Mouse (Mus musculus) forebrain, embryonic 12.5 days (tissue): Measurements from ENCODE around the gene Tnpo2. TPM values are rescaled to one million over a fixed set of nuclear protein-coding genes. Genes with fewer than 3 reads are reported as not detected.

Source experiments
- ATAC-seq: fragments of 200-750 bp; cut with Nextera tagmentation; 2 replicates; pipeline ENCODE4 v1.8.0; 2017; ENCODE audit warnings: moderate TSS enrichment; ENCODE audit not compliant: low FRiP score
- H3K27ac ChIP-seq: fragments of 300-500 bp; sonication (generic); 2 replicates; pipeline ENCODE4 v1.5.1; 2016; ENCODE audit warnings: mild to moderate bottlenecking
- H3K27me3 ChIP-seq: fragments of 300-500 bp; sonication (generic); 2 replicates; pipeline ENCODE4 v1.6.1; 2016; ENCODE audit warnings: mild to moderate bottlenecking
- H3K36me3 ChIP-seq: fragments of 300-500 bp; sonication (generic); replicated peaks from 2 replicates; pipeline ENCODE4 v1.6.1; 2016; ENCODE audit warnings: mild to moderate bottlenecking
- H3K4me1 ChIP-seq: fragments of 300-500 bp; sonication (generic); 2 replicates; pipeline ENCODE4 v1.6.1; 2016
- H3K4me2 ChIP-seq: fragments of 300-500 bp; sonication (generic); 2 replicates; pipeline ENCODE4 v1.6.1; 2016; ENCODE audit warnings: mild to moderate bottlenecking, moderate library complexity
- H3K4me3 ChIP-seq: fragments of 300-500 bp; sonication (generic); replicated peaks from 2 replicates; pipeline ENCODE4 v1.5.1; 2016; ENCODE audit warnings: mild to moderate bottlenecking
- H3K9ac ChIP-seq: fragments of 300-500 bp; sonication (generic); 2 replicates; pipeline ENCODE4 v1.6.1; 2016; ENCODE audit warnings: mild to moderate bottlenecking
- H3K9me3 ChIP-seq: fragments of 300-500 bp; sonication (generic); 2 replicates; pipeline ENCODE4 v1.6.1; 2016
- WGBS: fragments of 180-500 bp; shearing (Covaris S2); methylation state at CpG from one replicate; pipeline ENCODE4 v1.1.7; 2016; 5-methylcytosine and 5-hydroxymethylcytosine counted together
- polyA plus RNA-seq: library from polyadenylated mRNA; unstranded; fragments of >200 nt; fragmentation: Nextera tagmentation; extraction: Ambion mirVana; gene quantifications from 2 replicates; pipeline ENCODE4 v1.2.1, GENCODE M21; 2016

The Tnpo2 gene
- polyA plus RNA-seq, 1 experiment from 2014 or later = 45.1 TPM

DNA sequence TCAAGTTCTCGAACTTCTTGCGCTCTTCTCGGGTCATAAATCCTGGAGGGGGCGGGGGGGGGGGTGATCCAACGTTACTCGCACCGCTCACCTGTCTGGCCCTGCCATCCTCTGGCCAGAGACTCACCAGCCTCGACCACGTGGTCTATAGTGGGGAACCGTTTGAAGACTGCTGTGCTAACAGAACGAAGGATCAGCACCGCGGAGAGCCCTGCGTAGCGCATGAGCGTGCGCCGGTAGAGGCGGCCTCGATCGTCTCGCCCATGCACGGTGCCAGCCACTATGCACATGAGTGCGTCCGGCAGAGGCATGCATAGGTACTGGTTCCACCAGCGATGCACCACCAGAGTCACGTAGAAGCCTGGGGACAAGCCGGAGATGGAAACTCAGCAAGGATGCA lies 25.5 kb upstream of the Tnpo2 start:
- H3K4me1 ChIP-seq = peaks cover 6% of the 10 kb centered on the region
- no peak overlapping the region for H3K9ac ChIP-seq
- no peak overlapping the region for H3K4me3 ChIP-seq
- no peak for ATAC-seq
- no peak overlapping the region for H3K4me2 ChIP-seq
- no peak overlapping the region for H3K27ac ChIP-seq
- 21% methylated on average over 28 of the region's 28 CpGs for WGBS
- no peaks in the 10 kb centered on the region for H3K36me3 ChIP-seq
- peaks cover 74% of the 10 kb centered on the region for H3K27me3 ChIP-seq
- 0 out of 2 replicates have a peak, but pooled peaks cover 5% of the 10 kb centered on the region for H3K9me3 ChIP-seq

DNA sequence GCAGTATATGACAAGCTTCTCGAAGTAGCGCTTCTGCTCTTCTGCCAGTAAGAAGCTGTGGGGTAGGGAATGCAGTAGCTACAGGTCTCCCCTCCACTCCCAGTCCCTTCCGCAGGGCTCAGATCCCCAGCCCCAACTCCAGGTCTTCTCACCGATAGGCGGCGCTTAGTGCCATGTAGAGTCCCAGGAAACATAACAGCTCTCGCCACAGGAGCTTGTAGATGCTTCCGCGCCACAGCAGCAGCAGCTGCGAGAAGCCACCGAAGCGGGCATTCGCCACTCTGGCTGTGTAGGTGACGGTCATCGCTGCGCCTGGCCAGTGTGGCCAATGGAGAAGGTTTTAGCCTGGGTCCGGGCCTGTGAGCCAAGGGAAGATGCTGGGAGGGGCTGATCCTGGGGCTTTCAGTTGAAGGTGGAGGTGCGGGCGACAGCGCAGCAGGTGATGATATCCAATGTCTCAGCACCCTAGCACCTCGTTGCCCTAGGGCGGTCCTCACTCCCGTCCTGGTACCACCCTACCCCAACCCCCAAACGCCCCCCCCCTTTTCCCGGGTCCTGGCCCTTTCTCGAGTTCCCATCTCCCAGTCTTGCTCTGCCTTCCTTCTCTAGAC lies 23.4 kb upstream of the Tnpo2 start:
- Histone ChIP-seq H3K9me3 (0 out of 2 replicates have a peak, but pooled peaks cover 5% of the 10 kb centered on the region), H3K27me3 (peaks cover 60% of the 10 kb centered on the region), H3K4me1 (peaks cover 6% of the 10 kb centered on the region), H3K36me3 (peaks cover 12% of the 10 kb centered on the region), H3K9ac (peak overlapping the region; percentile 59), H3K4me2 (peak overlapping the region; percentile 76), H3K4me3 (peak overlapping the region; percentile 37), H3K27ac (no peak overlapping the region)
- WGBS = 6% methylated on average over 25 of the region's 26 CpGs
- peak; percentile 79; the same call in 1 of the 2 replicates for ATAC-seq

DNA sequence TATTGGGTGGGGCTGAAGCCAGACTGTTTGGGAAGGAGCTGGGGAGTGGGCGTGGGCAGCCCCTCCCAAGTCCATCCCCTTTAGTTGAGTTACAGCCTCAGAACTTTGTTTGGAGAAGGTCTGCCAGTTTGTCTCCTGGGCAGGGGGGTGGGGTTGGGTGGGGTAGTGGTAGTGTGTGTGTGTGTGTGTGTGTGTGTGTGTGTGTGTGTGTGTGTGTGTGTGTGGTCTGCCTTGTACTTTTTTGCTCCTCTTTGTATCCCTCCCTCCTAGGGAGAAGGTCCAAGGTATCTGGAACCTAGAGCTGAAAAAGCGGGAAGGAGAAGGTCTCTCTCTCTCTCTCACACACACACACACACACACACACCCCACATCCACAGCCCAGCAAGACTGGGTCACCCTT lies 22.3 kb upstream of the Tnpo2 start, which contains the start of gene Best2:
Gene Best2 (minus strand): TSS at position 101 of the 400 bp plus-strand sequence.
- Histone ChIP-seq H3K9ac (peak within 1 kb of the TSS; percentile 59), H3K9me3 (0 out of 2 replicates have a peak, but pooled peaks cover under 1% of the 10 kb centered on the region), H3K27ac (no peak within 1 kb of the TSS), H3K4me2 (peak within 1 kb of the TSS; percentile 76), H3K4me3 (peak within 1 kb of the TSS; percentile 37), H3K27me3 (peaks cover 50% of the 10 kb centered on the region), H3K4me1 (peaks cover 6% of the 10 kb centered on the region), H3K36me3 (peaks cover 23% of the 10 kb centered on the region)
- 61% methylated on average over 1 of the region's 2 CpGs for WGBS
- ATAC-seq = no peak

DNA sequence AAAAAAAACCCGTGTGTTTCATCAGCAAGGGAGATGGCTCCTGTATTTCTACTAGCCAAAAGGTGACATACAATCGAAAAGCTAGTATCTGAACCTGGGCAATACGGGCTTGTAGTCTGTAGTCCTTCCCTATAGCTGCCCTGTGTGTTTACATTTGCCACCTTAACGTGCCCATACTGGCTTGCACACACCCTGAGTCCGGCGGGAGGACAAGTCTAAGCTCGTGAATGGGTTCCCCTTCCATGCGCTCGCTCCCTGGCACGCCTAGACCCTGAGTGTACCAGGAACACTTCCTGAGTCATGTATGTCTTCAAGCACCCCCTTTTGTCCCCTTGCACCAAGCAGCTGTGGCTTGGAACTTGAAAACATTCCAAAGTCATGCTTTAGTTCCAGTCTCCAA lies 20.0 kb upstream of the Tnpo2 start:
- Histone ChIP-seq H3K27me3 (peaks cover 34% of the 10 kb centered on the region), H3K36me3 (peaks cover 46% of the 10 kb centered on the region), H3K9me3 (no peaks in the 10 kb centered on the region), H3K4me2 (no peak overlapping the region), H3K27ac (no peak overlapping the region), H3K4me3 (no peak overlapping the region), H3K4me1 (peaks cover 6% of the 10 kb centered on the region), H3K9ac (no peak overlapping the region)
- WGBS = 72% methylated on average over 10 of the region's 10 CpGs
- no peak for ATAC-seq

DNA sequence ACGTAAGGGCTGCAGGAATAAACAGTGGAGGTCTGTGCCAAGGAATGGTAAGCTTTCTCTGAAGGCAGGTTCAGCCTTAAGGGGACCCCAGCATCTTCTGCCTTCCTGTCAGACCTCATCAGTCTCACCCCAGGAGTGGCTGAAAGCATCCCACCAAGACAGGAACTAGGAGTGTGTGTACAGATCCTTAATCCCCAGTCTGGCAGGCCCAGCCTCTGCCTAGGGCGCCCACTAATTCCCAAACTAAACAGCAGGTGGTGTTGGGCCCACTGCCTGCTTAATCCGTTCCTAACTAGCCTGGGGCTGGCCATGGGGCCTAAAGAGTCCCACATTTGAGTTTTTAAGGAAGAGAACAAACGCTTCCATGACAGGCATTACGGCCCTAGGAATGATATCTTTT lies 19.5 kb upstream of the Tnpo2 start:
- H3K4me2 ChIP-seq = no peak overlapping the region
- H3K9ac ChIP-seq = no peak overlapping the region
- peaks cover 29% of the 10 kb centered on the region for H3K27me3 ChIP-seq
- 29% methylated on average over 5 of the region's 5 CpGs for WGBS
- no peak for ATAC-seq
- peaks cover 11% of the 10 kb centered on the region for H3K4me1 ChIP-seq
- peaks cover 51% of the 10 kb centered on the region for H3K36me3 ChIP-seq
- no peak overlapping the region for H3K4me3 ChIP-seq
- no peak overlapping the region for H3K27ac ChIP-seq
- no peaks in the 10 kb centered on the region for H3K9me3 ChIP-seq

DNA sequence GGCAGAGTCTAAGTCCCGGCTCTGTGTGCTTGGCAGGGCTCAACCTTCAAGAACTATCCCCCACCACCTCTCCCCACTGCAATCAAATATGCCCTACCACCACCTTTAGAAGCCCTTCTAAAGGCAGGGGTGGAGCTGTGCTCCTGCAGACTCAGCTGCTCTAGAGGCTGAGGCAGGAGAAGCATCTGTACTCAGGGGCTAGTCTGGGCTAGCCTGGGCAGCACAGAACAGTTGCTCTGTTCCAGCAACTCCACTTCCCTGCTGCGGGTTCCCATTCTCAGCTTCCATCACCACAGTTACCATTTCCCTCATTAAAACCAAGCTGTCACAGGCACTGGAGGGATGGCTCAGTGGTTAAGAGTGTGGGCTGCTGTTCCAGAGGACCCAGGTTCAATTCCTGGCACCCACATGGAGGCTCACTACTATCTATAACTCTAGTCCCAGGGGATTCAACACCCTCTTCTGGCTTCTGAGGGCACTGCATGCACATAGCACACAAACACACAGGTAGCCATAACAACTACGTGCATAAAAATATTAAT lies 15.1 kb upstream of the Tnpo2 start:
- no peak overlapping the region for H3K9ac ChIP-seq
- 97% methylated on average over 3 of the region's 3 CpGs for WGBS
- H3K27ac ChIP-seq = no peak overlapping the region
- no peak overlapping the region for H3K4me2 ChIP-seq
- H3K4me1 ChIP-seq = peaks cover 29% of the 10 kb centered on the region
- H3K27me3 ChIP-seq = no peaks in the 10 kb centered on the region
- peaks cover 69% of the 10 kb centered on the region for H3K36me3 ChIP-seq
- no peak overlapping the region for H3K4me3 ChIP-seq
- ATAC-seq = no peak
- no peaks in the 10 kb centered on the region for H3K9me3 ChIP-seq

DNA sequence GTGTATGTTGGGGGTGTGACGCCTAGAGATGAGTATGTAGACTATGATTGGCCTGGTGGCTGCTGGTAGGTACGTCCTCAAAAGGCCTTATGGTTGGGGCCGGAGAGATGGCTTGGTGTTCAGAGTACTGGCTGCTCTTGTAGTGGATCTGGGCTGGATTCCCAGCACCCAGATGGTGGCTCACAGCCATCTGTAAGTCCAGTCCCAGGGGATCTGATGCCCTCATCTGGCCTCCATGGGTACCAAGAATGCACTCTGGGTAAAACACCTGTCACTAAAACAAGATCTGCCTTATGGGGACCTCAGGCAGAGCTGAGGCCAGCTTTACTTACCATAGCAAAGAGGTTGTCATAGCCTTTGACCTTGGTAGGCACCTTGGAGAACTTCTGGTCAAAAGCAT lies 12.9 kb upstream of the Tnpo2 start:
- Histone ChIP-seq H3K27ac (no peak overlapping the region), H3K4me3 (peak overlapping the region; percentile 90), H3K9me3 (no peaks in the 10 kb centered on the region), H3K27me3 (no peaks in the 10 kb centered on the region), H3K9ac (no peak overlapping the region), H3K4me1 (peaks cover 42% of the 10 kb centered on the region), H3K4me2 (peak overlapping the region; percentile 97), H3K36me3 (peaks cover 52% of the 10 kb centered on the region)
- WGBS = 95% methylated on average over 3 of the region's 3 CpGs
- no peak for ATAC-seq

DNA sequence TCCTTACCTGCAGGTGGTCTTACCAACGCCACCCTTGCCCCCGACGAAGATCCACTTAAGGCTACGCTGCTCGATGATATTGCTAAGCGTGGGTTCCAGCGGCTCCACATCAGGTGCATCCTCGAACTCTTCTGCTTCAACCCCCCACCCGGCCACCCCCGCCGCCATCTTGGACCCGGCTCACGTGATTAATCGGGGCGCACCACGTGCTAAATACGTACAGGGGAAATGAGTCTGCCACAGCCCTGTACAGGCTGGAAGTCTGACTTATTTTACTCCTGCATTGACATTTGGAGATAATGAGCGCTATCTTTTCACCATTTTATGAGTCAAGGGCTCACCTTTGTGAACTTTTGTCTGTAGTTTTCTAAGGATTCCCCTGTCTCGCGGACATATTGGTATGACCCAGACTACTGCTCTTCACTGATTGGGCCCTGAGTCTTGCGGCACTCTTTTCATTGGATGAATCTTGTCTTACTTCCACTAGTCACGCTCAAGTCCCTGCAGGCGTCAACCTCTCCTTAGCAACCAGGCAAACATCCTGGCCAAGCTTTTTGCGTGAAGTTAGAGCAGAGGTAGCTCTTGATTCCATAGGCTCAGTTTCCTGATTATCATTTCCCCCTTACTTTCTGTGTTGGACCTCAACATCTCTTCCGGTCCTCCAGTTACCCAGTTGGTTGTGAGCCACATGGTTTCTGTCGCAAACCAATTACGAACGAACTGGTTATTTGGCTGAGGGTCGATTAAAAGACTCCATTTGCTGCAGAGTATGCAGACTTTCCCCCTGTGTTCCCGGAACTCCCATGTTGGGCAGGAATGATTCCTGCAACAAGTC lies 11.4 kb upstream of the Tnpo2 start, which contains the start of gene Asna1:
Gene Asna1 (minus strand): TSS at position 184 of the 835 bp plus-strand sequence.
- ATAC-seq = peak; percentile 90
- Histone ChIP-seq H3K27me3 (no peaks in the 10 kb centered on the region), H3K9me3 (no peaks in the 10 kb centered on the region), H3K4me2 (peak within 1 kb of the TSS; percentile 97), H3K36me3 (peaks cover 52% of the 10 kb centered on the region), H3K27ac (peak within 1 kb of the TSS; percentile 88; the same call in 1 of the 2 replicates), H3K4me3 (peak within 1 kb of the TSS; percentile 90), H3K9ac (peak within 1 kb of the TSS; percentile 87), H3K4me1 (peaks cover 48% of the 10 kb centered on the region)
- 9% methylated on average over 30 of the region's 30 CpGs for WGBS

GRCm38 (mm10) chr8:85026670-85027515 lies 9.8 kb upstream of the Tnpo2 start, which contains the start of gene Trir:
Gene Trir (plus strand): TSS chr8:85026823.
- peak; percentile 80 for ATAC-seq
- WGBS = under 1% methylated on average over 73 of the region's 75 CpGs
- peaks cover 47% of the 10 kb centered on the region for H3K4me1 ChIP-seq
- no peaks in the 10 kb centered on the region for H3K27me3 ChIP-seq
- peak within 1 kb of the TSS; percentile 88 for H3K27ac ChIP-seq
- no peaks in the 10 kb centered on the region for H3K9me3 ChIP-seq
- peak within 1 kb of the TSS; percentile 97 for H3K4me2 ChIP-seq
- H3K4me3 ChIP-seq = peak within 1 kb of the TSS; percentile 99
- H3K36me3 ChIP-seq = peaks cover 50% of the 10 kb centered on the region
- peak within 1 kb of the TSS; percentile 99 for H3K9ac ChIP-seq

DNA sequence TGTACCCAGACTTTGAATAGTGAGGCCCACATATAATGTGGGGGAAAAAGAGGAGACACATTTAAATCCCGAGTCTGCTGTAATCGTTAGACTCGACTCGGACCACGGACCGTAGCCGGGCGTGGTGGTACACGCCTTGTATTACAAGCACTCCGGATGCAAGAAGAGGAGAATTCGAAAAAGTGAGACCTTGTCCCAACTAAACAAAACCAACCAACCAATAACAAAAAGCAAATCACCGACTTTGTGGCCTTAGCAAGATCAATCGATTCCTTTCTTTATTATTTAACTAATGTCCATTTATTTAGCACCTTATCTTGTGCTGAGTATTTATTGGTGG lies 9.2 kb upstream of the Tnpo2 start:
- Histone ChIP-seq H3K36me3 (peaks cover 50% of the 10 kb centered on the region), H3K4me2 (peak overlapping the region; percentile 97), H3K9me3 (no peaks in the 10 kb centered on the region), H3K4me3 (peak overlapping the region; percentile 99), H3K4me1 (peaks cover 43% of the 10 kb centered on the region), H3K27me3 (no peaks in the 10 kb centered on the region), H3K9ac (peak overlapping the region; percentile 99), H3K27ac (peak overlapping the region; percentile 88; the same call in 1 of the 2 replicates)
- WGBS = 2% methylated on average over 13 of the region's 13 CpGs
- no peak for ATAC-seq

- H3K4me1 ChIP-seq = peaks cover 43% of the 10 kb centered on the region
- peak overlapping the region; percentile 99 for H3K9ac ChIP-seq
- no peaks in the 10 kb centered on the region for H3K9me3 ChIP-seq
- H3K36me3 ChIP-seq = peaks cover 50% of the 10 kb centered on the region
- WGBS = 27% methylated on average over 2 of the region's 2 CpGs
- ATAC-seq = no peak
- H3K4me3 ChIP-seq = peak overlapping the region; percentile 99
- peak overlapping the region; percentile 97 for H3K4me2 ChIP-seq
- H3K27ac ChIP-seq = no peak overlapping the region
- no peaks in the 10 kb centered on the region for H3K27me3 ChIP-seq
These were observed 8.8 kb upstream of the Tnpo2 start for GRCm38 (mm10) chr8:85027922-85028321.
